Mouse (Mus musculus) lung, postnatal 4 days (tissue): ENCODE measurements at regions not wholly inside any gene's neighbourhood (a gene's known extent, or its start where the extent isn't known, plus 50 kb on each side); places are given as distances from the start of the nearest gene placed in this dataset.
A peak's percentile ranks its signal among the peaks of the same experiment; 100 is the strongest.
"Not testable (repeated sequence)": the region's sequence is repeated elsewhere in the genome, so short reads cannot be mapped to it uniquely, and the experiment has no call there.

Experiments used
- DNase-seq, 2 experiments: peaks; one replicate each; pipeline ENCODE4 v3.0.0; 2021

DNA sequence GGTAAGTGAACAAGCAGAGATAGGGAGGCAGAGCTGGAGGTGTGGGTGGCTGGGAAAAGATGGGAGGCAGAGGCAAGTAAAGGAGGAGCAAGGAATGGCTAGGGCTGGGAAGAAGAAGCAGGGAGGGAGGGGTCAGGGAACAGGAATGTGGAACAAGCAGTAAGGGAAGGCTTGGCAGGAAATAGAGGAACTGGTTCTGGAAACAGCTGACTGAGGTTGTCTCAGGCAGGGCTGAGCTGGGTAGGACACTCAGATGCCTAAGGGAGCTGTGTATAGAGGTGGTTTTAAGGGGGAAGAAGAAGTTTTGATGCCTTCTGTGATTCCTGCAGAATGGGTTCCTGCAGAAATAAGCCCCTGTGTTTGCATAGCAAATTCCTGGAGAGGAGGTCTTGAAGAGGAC is 92.7 kb downstream of the Nucb2 start:
- no peak for DNase-seq

DNA sequence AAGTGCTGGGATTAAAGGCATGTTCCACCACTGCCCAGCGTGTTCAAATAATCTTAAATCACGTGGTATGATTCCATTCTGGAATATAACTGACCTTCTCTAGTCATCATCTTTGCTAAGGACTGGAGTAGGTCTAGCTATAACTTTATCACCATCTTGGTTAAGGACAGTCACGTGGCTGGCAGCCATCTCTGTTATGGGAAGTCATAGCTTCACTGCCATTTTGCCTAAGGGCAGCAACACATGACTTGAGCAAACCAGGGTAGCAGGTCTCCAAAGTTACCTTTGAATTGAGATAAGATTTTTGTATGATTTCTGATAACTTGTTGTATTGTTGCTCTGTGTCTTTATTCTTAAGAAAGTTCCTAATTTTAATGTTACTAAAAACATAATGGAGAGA is 96.2 kb downstream of the Nucb2 start:
- no peak for DNase-seq

DNA sequence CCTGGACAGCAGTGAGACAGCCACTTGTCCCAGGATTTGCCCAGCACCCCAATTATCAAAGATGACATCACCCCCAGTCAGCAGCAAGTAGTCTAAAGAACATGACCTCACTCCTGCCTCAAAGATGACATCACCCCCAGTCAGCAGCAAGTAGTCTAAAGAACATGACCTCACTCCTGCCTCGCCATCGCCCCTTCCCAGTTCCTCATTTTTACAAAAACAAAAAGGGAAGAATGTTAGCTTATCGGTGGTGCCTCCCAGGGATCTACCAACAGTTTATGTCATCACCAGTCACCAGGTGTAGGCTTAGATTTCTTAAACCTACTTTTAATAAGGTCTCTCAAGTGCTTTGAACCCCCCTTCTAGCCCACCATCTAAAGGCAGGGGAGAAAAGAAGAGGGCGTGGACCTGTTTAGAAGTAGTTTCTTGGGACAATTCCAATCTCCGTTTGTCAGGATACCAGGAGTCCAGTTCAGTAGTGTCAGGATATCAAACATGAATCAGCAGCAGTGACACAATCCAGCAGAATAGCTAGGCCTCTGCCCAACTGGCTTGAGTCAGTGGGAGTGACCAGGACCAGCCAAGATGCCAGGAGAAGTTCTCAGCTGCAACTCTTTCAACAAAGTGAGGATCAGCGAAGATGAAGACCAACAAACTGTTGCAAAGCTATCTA is 99.1 kb downstream of the Nucb2 start:
- peak in 1 of 2 experiments; percentile 23 for DNase-seq

DNA sequence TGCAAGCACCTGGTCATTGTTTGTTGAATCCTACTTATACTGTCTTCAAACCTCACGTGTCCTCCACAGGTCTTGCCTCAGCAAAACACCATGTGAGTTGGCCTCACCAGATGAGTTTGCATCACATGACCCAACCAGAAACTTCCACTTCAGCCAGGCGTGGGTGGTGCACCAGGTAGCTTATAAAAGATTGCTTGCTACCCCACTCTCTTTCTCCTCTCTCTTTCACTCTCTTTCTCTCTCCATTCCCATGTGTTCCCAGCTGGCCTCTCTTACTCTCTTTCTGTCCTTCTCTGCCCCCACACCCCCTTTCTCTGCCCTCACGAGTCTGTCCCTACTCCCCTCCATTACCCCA is 99.6 kb downstream of the Nucb2 start:
- no peak for DNase-seq

DNA sequence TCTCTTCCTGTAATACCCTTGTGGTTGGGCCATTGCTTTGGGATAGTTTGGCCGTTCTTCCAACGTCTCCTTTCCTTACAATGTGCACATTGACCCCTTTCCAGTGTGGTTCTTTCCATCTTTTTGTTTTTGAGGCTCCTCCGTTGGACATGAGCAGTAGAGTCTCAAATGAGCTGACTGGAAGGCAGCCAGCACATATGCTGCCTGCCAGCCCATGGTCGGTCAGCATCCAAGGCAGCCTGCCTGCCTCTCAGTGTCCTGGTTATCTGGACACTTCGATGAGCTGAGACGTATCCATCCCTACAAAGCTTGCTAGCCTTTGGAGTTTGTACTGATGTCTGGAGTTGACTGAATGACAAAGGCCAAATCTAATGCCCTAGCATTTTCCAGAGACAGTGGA is 102.1 kb downstream of the Nucb2 start:
- DNase-seq = no peak

DNA sequence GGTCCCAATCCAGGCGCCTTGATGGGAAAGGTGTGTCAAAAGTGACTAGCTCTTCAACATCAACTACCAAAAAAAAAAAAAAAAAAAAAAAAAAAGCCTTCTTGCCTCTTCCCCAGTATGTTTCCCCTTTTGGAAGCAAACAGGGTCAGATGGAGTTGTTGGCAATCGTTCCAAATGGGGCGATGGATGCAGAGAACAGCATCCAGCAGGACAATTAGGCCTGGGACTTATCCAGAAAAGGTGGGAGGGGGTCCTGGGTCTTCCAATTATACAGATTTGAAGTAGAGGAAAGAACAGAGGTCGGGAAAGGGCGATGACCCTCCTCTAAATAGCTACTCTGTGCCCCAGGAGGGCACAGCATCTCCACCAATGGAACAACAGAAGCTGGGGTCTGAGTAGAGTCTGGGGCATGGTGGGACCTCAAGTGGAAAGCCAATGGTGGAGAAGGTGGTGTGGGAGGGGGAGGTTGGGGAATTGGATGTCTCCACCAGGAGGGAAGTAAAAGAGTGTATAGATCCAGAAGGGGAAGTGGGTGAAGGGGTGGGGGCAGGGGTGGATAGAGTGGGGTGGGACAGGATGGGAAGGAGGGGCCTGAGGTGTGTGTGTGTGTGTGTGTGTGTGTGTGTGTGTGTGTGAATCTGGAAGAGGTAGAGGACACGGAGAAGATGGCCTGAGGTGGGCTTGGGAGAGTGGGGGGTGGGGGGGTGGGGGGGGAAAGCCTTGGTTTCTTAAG is 102.7 kb downstream of the Nucb2 start:
- no peak for DNase-seq

DNA sequence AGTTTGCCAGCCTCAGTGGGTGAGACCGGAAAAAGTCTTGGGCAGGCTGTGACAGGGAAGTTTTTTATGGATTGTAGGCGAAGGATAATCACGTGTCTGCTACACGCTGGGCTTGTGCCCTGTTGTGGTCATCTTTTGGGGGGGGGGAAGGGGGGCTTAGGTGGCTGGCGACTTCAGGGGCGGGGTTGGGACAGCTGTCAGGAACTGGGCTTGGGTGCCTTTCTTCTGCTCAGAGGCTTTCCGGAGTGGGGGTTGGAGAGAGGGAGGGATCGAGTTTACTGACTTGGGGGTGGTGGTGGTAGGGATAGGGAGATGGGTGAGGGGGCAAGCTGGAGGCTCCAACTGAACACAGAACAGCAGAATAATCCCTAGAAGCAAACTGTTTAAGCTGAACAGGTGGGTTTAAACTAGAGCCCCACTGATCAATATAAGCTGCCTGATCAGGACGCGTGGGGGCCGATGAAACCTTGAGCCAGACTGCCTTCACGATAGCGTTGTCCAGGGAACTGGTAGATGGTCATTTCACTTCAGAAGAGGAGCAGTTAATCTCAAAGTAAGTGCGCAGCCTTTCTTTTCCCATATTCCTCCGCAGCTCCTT is 103.6 kb downstream of the Nucb2 start:
- DNase-seq = no peak

DNA sequence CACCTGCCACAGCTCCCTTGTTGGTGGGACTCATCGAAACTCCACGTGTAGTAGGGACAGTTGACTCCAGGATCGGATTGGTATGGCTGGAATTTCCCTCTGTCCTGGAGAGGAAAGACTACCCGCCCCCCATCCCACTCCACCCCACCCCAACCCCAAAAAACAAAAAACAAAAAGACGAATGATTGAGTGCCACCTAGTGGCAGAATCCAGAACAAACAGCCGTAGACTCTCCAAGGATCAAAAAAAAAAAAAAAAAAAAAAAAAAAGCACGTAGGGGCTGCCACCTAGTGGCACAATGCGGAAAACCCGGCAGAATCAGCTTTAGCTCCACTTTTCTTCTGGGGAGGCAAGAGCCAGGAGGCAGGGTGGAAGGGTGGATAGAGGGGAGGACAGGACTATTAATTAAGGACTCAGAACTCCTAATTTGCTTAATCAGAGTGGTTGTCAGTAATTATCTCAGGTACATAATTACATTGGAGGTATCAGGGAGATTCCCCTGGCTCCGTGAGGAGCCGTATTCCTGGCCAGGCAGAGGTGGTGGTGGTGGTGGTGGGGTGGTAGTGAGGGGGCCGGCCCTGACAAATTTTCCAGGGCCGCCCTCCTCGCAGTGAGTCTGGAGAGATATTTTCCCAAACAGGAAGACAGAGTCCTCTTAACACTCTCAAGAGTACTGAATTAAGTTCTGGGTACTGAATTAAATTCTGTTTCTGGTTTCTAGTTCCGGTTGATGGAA is 104.3 kb downstream of the Nucb2 start:
- peak in 1 of 2 experiments; percentile 68 for DNase-seq

DNA sequence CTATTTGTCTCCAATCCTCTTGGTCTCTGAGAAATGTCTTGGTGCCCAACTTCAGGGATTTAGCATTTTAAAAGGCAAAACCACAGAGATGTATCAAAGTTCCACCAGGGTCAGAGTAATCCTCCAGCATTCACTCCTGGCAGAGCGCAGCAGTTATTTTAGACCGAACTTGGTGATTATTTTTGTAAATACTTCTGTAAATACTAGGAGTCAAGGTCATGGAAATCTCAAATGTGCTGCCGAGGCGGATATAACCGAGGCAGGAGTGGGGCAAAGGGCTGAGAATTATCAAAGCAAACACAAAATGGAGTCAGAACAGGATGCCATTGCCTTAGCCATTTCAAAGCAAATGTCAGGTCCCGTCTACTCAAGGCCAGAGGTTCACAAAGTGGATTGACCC is 105.2 kb downstream of the Nucb2 start:
- DNase-seq = no peak

DNA sequence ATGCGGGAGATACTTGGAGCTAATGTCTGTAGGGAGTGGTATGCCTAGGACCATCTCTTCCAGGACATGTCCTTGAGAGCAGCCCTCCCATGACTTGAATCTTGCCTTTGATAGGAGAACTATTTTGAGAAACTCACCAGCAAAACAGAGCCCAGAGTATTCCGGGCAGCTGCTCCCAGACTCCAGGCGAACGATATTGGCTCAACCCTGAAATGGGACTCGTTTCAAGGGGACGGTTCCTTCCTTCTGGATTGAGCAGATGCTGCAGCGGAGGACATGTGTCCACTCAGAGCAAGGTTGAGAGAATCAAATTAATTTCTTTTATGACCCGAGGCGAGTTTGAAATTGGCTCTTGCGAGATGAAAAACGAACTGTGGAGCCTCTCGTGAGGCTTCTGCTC is 105.7 kb downstream of the Nucb2 start:
- no peak for DNase-seq

DNA sequence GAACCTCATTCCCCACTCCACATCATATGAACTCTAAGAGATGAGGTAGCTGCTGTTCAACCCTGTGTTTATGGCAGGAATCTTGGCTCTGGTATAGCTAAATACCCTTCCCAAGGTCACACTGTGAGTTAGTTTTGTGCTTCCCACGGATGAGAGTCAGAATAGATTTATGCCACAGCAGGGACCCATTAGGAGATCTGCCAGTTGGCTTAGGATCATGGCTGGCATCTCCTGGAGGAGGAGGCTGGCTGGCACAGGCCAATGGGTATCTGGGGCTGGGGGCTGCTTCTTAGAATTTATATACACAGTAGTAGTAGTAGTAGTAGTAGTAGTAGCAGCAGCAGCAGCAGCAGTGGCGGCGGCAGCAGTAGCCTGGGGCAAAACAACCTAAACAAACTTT is 111.8 kb downstream of the Nucb2 start:
- DNase-seq = no peak

DNA sequence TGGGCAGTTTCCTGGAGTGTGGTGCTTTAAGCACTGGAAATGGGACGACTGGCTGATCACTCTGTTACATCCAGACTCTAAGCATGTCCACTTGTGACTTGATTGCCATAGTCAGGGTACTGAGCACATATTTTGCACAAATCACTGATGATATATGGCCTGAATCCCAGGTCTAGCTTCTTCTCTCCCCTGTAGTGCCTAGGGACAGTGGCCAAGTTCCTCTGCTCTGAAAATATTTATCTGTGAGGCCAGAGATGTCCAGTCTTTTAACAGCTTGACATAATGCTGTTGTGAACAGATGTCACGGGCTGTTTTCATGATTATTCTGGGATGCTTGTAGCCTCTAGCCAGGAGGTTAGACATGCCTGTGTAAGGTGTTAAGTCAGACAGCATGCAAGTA is 115.5 kb downstream of the Nucb2 start:
- DNase-seq = no peak

DNA sequence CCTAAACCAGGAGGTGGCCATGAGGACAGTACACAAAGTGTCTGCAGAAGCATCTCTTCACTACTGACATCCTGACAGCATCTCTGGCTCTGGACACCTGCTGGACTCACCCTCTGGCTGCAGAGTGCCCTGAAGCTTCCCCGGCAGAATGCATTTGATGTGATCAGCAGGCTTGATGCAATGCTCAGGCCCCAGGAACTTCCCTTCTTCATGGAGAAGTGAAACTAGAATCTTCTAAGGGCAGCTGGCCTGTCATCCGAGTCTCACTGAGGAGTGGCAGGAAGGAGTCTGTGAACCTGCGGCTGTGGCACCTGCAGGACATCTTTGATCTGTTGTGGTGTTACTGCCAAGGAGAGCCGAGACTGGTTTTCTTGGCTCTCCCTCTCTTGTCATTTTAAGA is 116.2 kb downstream of the Nucb2 start:
- peak in 1 of 2 experiments; percentile 23 for DNase-seq

DNA sequence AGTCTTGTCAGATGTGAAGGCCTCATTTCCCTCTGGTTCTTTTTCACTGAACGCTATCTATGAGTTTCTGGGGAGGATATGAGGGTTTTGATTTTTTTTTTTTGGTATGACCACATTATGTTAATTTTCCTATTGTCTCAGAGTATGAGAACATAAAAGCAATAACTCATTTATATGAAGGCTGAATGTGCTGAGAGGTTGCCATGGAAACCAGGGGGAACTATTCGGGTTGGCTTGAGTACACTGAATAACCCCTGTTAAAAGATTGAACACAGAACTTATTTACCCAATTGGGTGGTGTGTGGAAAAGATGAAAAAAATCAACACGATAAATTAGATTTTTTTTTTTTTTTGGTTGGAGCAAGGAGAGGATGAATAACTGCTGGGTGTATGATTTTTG is 129.0 kb downstream of the Nucb2 start:
- no peak for DNase-seq

DNA sequence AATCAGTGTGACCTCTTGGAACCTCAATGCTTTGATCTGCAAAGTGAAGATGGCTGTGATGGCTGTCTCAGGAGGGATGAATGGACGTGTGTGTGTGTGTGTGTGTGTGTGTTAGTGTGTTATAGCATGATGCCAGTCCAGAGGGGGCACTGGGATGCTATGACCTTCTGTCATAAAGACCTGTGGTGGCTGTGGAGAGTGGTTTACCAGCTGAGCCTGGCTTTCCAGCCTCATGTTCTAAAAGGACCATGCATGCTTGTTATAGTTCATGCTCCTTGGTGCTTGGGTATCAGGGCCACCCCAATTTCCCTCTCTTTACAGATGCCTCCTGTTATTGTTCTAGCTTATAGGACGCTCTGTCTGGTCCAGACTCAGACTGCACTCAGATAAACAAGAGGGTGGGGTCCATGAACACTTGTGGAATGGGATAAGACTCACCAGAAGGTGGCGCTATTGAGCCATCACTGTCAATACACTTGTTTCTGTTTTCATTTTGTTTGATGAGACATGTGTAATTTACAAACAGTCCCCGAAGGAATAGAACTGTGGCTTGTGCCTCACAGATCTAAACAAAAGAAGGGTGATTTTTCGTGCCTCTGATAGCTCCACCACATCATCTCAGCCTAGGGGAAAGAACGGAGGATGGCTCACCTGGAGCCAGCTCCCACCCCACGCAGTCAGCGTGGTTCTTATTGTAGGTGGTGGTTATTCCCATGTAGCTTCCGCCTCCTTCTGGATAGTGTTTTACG is 140.9 kb downstream of the Nucb2 start:
- DNase-seq = peak in 1 of 2 experiments; percentile 52

DNA sequence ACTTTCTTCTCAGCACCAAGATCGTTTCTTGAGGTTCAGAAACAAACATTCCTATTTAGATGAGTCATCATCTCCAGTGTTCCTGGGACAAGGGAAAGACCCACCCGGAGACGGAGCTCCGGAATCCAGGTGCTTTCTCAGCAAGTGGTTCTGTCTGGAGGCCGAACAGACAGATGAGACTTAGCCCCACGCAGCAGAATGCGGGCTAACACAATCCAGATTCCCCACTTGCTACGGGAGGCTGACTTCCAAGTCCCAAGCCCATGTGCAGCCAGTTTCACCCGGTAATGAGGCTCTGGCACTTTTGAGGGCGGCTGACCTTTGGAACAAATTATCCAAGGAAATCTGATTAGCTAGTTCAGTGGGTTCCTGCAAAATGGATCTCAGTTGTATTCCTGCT is 150.3 kb downstream of the Nucb2 start:
- DNase-seq = no peak

DNA sequence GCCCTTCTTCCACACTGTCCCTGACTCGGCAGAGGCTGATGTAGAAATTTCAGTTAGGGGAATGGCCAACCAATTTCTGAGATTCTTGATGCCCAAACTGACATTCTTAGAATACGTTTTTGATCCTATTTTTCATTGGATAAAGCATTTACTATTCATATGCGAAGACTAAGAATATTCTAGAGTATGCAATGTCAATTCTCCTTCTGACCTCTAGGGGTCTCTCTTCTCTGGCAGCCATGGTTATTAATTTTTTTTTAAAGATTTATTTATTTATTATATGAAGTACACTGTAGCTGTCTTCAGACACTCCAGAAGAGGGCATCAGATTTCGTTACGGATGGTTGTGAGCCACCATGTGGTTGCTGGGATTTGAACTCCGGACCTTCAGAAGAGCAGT is 152.9 kb downstream of the Nucb2 start:
- DNase-seq = not testable (repeated sequence)

DNA sequence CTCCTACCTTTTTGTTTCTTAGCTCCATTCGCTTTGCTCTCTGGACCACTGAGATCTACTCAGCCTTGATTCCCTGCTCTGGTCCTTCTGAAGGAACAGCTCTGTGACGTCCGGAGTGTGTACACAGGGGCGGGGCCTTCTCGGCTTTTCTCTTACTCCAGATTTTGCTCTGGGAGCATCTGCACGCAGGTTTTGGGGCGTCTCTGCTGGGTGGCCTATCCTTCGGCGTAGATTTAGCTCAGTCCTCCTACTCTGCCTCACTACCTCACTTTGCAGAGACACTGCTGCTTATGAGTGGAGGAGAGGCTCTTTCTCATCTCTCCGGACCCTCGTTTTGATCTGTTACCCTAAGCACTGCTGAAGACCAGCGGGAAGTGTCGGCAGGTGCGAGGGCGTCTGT is 161.4 kb downstream of the Nucb2 start:
- no peak for DNase-seq

DNA sequence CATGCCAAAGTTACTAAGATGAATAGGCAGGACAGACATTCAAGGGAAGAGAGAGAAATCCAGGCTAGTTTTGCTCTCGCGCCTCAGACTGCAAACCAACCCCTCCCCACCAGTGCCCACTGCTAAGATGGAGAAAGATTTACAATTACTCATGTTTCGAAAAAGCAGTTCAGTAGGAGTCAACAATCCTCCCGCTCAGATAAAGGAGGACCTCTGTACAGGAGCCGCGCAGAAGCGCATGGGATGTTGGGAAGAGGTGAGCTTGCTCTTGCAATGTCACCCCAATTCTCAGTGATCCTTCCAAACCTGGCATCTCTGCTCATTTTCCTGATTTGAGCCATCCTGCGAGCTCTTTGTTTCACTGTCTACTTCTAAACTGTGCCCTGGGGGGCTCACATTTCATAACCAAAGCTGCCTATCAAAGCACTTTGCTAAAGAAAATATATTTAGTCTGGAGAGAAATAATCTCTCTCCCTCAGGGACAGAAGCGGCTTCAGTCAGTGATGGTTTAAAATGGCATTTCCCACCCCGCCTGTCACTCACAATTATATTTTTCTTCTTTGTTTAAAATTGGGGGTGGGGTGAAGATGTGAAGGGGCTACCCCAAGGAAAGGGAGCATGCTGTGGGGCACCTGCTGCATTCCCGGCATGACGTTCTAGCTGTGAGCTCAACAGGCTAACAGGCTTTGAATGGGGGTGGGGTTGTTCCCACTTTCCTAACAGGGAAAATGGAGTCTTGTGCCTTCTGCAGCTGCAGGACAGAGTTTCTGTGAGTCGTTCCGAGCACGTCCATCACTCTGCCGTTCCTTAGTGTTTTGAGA is 170.2 kb downstream of the Nucb2 start:
- no peak for DNase-seq

DNA sequence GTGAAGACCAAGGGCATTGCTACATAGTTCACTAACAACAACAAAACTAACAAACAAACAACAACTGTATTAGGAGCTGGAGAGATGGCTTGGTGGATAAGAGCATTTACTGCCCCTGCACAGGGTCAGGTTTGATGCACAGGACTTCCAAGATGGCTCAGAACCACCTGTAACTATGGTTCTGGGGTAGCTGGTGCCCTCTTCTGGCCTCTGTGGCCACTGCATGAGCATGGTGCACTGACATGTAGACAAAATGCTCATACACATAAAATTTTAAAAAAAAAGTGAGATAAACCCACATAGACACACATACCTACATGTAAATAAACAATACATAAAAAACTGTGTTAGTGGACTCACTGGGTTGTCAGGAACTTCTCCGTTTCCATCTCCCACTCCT is 172.5 kb downstream of the Nucb2 start:
- DNase-seq = no peak

DNA sequence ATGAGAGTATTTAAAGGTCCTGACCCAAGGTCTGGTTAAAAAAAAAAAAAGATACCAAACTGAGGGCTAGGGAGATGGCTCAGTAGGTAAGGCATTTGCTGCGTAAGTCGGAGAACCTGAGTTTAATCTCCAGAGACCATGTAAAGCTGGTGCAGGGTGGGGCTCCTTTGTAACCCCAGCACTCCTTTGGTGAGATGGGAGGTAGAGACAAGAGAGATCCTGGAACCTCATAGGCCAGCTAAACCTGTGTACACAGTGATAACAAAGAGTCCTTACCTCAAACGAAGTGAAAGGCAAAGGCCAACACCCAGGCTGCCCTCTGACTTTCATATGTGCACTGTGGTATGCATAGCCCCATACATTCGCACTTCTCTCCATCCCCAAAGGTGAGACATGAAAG is 175.0 kb downstream of the Nucb2 start:
- DNase-seq = no peak

DNA sequence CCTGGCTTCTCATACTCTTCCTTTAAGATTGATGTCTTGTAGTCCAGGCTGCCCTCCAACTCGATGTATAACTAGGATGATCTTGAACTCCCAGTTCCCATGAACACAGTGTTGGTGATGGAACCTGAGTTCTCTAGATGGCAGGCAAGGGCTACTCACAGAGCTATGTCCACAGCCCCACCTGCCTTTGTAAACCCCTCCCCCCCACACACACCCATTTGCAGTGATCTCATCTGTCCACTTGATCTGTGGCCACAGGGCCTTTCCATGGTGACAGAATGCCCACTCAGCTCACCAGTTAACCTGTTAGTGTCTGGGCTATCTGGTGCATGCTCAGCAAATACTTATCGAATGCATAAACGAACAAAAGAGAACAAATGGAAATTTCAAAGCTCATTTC is 176.4 kb downstream of the Nucb2 start:
- DNase-seq = no peak
